Mouse (Mus musculus): ENCODE data around the gene Clint1.

Gene Clint1

DNA sequence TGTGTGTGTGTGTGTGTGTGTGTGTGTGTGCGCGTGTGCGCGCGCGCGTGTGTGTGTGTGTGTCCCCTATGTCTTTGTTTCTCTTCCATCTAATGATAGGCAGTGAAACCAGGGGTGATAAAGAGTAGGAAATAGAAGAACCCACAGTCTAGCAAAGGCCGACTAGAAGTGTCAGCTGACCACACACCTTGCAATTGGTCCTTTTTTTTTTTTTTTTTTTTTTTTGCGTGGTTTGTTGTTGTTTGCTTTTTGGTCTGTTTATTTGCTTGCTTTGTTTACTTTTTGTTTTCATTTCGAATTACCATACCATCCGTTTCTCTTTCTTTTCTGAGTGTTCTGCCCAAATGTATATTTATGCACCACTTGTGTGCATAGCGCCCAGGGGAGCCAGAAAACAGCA, 3.6 kb upstream of the Clint1 start:
- WGBS: 88% methylated on average over 12 of the region's 12 CpGs

DNA sequence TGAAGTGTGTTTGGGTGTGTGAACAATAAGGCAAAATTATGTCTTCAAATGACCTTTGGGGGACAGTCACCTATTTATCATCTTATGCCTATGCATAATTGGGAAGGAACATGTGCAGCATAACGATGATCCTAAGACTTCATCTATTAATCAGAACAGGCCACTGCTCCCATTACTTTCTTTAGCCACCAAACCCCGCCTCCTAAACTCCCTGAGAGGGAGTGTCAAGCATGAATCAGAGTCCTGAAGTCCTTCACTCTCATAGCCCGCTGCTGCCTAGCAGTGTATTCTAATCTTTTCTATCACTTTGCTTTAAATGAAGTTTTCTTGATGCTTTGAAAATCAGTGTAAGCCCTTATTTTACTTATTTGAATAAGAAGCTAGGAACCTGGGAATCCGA, 2.6 kb upstream of the Clint1 start:
- WGBS: 79% methylated on average over 4 of the region's 4 CpGs

DNA sequence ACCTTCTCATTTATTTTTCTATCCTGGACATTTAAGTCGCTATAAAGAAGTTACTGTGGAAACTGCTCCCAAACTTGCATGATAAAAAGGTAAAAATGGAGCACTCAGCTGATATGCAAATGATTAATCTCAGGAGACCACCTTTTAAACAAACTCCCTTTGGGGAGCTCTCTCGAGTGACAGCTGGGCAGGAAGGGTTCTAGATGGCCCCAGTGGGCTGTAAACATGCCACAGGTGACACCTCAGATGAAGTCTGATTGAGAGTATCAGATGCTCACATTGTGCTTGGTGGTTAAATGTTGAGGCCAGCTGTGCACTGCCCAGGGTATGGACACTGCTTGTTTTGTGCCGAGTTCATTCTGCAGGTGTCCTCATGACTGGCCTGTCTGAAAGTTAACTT, 2.0 kb upstream of the Clint1 start:
- WGBS: 80% methylated on average over 3 of the region's 3 CpGs

DNA sequence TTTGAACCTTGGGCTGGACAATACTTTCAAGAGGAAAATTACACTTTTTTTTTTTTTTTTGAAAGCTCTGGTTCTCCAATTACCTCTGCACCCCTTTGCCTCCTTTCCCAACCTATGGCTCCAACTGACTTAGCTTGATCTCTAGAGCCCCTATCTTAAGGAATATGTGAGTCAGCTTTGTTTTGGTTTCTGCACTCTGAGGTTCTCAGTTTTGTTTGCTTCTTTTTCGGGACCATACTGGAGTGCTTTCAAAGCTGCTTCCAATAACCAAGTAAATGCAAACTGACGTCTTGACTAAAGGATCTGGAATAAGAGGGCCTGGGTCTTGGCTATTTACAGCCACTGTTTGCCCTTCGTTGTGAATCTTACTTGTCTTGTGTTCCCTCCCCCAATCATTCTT, 1.5 kb upstream of the Clint1 start:
- 50% methylated on average over 3 of the region's 3 CpGs for WGBS

DNA sequence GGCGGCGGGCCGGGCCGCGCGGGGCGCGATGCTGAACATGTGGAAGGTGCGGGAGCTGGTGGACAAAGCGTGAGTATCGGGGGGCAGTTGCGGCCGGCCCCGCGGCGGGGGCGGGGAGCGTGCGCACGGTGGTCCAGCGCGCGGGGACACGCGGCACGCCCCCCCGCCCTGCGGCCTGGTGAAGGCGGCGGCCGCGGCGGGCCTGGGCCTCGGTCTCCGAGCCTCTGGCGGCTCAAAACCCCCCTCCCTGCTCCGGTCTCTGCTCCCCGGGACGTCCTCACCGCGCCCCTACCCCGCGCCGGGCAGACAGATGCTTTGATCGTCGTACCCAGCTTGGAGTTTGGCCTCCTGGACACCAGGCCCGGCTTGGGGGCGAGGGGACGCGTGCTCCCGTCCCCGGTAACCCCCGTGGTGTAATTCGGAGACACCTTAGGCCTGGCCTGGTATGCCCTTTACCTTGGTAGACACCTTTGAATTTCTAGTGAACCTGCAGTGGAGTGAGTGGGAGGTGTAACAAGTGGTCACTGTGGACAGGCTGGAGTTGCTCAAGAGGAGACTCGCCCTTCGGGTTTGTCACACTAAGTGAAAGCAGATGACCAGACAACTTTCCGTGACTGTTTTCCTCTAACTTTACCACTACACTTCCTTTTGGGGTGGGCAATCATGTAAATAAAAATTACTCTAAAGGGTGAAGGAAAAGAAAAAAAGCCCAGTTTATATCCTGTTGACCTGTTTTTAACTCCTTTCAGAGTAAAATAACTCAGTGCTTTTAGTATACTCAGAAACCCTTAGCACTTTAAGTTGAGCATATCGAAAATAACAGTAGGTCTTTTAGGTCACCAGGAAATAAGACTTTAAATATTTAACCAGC, 508 bp downstream of the Clint1 start:
- WGBS: 1% methylated on average over 56 of the region's 58 CpGs

DNA sequence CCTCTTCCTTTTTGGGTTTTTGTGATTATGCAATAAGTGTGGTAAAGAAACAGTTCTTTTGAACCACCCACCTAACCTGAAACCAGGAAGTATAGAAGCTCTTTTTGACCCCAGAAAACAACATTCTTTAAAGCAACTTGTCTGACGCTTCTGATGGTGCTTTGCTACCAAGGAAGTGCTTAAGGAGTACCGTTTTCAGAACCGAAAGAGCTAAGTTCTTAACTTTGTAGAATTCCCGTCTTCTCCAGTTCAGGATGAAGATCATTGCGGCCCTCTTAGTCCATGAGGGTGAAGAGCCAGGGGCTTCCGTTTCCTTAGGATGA, 1.1 kb downstream of the Clint1 start:
- 54% methylated on average over 6 of the region's 6 CpGs for WGBS

DNA sequence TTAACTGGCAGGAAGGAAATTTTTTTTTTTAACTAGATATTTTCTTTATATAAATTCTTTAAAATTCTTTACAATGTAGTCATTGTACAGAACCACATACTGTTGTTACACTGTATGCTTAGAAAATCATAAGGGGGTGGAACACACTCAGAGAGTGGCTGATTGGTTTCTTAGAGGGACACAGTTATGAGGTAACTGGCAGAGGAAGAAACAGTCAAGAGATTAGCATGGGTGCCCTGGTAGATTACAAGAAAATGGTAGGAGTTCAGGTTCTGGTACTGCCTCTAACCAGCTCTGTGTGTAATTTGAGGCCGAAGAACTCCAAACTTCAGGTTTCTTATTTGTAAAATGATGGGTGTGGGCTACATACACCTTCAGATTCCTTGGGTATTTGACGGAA, 2.1 kb downstream of the Clint1 start:
- WGBS: 91% methylated on average over 2 of the region's 2 CpGs

DNA sequence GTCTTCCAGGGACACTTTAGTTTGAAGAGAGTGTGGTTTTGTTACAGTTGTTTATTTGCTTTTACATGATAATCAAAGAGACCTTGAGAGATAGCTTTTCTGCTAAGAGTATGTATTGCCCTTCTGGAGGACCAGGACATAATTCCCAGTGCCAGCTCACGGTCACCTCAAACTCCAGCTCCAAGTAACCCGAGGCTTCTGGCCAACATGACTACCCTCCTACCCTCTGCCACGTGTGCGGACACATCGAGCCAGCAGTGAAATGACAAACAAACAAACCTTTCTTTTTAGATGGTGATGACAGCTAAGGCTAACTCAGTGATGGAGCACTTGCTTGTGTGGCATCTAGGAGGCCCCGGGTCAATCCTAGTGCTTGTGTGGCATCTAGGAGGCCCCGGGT, 2.5 kb downstream of the Clint1 start:
- WGBS: 71% methylated on average over 7 of the region's 7 CpGs

DNA sequence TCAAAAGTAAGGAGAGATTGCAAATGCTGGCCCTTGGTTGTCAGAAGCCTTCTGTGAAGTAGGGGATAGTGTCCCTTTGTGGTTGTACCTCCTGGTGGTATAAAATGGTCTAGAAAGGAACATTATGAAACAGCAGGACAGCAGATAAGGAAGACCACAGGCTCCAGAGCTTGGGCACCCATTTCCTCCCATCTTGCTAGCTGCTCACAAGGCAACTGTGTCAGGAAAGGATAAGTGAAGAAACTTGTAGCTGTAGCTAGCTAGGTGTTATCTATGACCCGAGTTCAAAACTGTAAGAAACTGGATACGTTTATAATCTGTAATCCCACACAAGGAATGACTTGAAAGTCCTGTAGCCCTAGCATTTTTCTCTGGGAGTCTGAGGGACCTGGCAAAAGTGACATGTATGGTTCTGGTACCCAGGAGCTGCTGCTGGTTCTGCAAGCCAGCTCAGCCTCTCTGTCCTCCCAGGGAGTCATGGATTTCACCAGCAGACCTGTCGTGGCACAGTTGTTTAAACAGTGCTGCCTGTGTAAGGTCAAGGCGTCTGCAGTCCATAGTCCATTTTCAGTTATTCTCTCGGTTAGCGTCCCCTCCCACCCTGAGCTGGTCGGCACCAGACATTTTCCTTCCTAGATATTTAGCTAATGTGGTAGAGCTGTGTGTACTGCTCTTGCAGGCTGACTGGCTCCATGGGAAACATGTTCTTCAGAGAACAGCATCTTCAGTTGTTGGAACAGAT, 3.7 kb downstream of the Clint1 start:
- WGBS: 71% methylated on average over 7 of the region's 7 CpGs

DNA sequence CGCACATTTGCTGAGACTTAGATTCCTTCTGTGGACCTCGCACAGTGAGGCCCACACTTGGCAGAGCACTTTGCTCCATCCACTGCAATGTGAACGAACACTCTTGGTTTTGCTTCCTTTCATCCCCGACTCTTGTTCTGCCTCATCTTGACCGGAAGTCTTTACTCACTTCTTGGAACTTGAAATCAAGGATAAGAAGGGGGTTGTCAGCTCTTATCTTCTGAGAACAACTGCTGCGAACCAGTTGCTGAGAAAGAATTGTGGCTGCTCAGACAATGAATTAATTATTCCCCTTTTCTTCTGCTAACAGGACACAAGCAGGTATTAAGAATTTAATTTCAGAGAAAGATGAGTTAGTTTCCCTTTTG, 4.3 kb downstream of the Clint1 start:
- WGBS: 61% methylated on average over 6 of the region's 6 CpGs

DNA sequence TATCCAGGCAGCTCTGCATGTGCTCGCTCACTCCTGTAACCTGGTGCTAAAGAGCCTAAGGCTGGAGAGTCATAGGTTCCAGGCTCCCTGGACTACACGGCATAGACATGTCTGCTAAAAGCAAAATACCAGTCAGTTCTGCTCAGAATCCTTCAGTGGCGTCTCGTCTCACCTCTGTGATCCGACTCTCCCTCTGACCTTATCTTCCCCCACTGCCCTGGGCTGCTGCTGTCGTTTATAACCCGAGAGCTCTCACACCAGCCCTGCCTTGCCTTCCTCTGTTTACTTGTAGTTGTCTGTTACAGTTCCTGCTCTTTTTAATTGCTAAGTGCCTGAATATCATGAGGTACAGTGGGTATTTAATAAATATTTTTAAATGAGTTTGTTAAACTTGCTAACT, 9.5 kb downstream of the Clint1 start:
- 81% methylated on average over 7 of the region's 7 CpGs for WGBS

DNA sequence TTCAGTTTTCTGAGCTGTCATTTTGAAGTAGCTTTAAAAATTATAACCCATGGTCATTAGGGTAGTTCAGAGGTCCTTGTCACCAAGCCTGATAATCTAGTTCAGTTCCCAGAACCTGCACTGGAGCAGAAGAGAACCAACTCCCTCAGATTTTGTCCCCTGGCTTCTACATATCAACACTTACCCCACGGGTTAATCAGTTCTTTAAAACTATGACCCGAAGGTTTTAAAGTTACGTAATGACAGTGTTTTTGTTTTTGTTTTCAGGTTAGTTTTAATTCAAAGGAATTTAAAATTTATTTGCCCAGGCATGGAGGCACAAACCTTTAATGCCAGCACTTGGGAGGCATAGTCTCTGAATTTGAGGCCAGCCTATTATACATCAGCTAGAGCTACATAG, 12.6 kb downstream of the Clint1 start:
- 89% methylated on average over 3 of the region's 3 CpGs for whole genome bisulfite sequencing

DNA sequence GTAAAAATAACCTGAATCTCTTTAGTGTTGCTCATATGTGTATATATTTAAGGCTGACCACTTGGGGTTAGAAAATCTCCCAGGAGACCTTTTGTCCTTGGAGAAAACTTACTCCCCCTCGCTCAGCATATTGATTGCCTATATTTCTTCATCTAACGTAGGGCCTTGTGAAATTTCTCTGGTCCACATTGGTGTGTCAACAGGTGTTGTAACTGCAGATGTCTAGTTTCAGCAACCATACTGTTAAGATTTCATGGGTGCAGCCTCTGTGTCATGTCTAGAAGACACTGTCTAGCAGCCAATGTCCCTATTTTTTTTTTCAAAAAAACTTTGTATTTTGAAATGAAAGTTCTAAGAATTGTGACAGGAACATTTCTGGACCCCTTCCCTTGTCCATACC, 14.0 kb downstream of the Clint1 start:
- 88% methylated on average over 2 of the region's 2 CpGs for WGBS

DNA sequence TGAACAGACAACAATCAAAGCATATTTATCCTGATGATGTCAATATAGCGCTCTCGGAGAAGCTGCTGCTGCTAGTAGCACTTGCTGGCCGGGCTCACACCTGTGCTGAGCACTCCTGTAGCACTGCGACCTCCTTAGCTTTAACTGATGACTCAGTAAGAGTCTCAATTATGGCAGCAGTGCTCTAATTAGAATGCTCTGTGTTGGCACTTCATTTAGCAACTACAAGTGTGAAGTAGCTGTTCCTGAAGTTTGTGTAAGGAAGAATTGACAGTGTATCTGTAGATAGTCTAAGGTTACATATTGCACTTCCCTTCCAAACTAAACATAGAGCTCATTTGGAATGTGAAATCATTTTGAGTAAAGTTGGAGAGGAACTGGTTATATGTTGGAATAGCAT, 14.7 kb downstream of the Clint1 start:
- 47% methylated on average over 4 of the region's 4 CpGs for WGBS

DNA sequence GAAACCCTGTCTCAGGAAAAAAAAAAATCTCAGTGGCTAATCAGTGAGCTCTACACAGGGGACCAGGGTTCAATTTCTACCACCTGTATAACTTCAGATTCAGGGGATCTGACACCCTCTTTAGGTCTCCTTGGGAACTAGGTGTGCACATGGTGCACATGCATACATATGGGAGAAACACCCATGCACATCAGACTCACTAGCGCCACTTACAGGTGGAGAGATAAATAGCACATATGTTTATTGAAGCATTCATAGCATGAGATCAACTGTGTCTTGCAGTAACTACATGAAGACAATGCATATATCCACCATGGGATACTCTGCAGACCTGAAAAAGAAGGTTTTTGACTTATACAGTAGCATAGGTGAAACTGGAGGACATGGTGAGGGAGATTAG, 21.8 kb downstream of the Clint1 start:
- WGBS: 82% methylated on average over 1 of the region's 1 CpGs

DNA sequence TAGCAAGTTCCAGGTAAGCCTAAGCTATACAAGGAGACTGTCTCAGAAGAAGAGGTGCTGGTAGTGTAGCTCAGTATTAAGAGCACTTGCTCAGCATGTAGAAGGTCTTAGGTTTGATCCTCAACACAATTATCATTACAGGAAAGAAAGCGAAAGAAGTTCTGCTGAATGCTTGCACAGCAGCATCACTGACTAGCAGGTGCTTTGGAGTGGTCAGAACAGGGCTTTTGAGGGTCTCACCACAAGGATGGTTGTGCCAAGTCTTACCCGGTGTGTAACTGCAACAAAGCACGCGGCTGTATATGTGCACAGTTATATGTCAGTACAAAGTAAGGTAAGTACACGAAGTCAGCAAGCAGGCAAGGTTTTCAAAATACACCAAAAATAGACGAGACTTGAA, 22.4 kb downstream of the Clint1 start:
- WGBS: 90% methylated on average over 6 of the region's 6 CpGs

DNA sequence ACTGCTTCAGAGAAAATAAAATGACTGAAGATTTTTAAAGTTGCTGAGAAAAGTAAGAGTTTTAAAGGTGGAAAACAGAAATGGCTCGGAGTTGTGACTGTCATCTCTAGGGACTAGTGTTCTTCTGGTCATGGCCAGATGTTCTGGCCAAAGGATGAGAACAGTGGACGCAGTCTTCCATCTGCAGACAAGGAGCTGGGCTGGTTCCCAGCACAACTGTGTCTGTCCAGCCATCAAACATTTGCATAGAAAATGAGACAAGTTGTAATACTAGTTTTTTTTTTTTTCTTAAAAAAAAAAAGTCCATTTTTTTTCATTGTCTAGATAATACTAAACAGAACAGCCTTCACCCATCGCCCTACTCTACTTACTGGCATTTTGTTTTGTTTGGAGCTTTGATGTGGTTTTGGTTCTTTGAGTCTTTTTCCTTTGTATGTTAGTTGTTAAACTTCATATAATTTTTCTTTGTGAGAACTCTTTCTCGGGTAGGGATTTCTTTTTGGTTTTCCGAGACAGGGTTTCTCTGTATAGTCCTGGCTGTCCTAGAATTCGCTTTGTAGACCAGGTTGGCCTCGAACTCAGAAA, 23.6 kb downstream of the Clint1 start:
- WGBS: 85% methylated on average over 7 of the region's 7 CpGs

DNA sequence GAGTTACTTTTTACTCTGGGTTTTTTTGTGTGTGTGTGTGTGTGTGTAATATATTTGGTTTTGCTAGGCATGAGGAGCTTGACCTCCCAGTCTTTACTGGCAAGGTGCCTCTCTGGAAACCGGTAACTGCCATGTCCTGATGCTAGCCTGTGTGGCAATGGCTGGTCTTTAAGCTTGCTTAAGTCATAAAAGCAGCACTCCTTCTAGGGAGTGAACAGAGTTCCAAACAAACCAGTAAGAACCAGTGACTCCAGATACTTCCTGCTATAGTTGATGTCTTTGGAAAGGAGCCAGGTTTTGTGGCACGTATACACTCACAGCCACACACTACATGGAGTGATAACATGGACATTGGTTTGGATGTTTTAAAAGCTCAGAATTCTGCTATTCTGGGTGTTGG, 24.2 kb downstream of the Clint1 start:
- 84% methylated on average over 2 of the region's 2 CpGs for WGBS

DNA sequence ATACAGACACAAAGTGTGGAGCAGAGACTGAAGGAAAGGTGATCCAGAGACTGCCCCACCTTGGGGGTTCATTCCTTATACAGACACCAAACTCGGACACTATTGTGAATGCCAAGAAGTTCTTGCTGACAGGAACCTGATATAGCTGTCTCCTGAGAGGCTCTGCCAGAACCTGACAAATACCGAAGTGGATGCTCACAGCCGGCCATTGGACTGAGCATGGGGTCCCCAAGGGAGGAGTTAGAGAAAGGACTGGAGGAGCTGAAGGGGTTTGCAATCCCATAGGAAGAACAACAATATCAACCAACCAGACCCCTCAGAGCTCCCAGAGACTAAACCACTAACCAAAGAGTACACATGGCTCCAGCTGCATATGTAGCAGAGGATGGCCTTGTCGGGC, 27.5 kb downstream of the Clint1 start:
- 82% methylated on average over 4 of the region's 4 CpGs for WGBS

DNA sequence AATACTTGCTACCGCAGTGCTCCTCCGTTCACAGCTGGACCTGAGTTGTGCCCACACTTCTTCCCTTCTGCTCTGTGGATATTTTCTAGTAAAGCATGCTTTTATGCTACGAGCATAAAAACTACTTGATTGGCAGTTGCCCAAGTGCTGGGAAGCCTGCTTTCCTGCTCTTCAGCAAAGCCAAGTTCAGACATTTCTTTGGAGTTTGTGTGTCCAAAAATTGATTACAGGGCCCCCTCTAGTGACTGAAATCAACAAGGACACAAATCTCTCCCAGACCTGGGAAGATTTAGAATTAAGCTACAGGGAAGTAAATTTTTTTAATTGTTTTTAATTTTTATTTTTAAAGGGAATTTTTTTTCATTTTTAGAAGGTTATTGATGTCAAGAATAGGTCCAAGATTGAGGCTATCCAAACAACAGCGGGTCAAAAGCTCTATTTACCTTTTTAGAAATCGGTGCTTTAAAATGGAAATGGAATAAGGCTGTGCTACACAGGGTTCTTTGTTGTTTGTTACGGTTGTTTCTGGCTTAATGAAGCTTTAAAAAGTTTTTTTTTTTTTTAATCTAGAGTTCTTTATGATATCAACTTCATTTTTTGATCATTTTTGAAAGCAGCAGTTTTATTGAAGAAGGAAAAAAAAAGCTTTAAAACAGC, 29.3 kb downstream of the Clint1 start:
- WGBS: 29% methylated on average over 6 of the region's 6 CpGs

DNA sequence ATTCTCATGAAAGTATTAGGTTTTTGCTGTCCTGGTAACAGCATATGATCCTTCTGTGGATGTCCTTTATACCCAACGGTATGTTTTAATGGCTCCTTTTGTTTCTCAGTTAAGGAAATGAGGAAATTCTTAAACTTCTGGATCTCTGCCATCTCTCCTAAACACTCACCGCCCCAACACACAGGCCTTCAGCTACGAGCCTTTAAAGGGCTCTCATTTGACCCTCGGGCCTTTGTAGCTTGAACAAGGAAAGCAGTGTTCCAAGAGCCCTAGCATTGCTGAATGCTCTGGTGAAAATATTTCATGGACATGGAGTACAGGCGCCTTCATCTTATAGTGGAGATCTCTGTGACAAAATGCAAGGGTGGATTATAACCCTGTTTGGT, 29.8 kb downstream of the Clint1 start:
- WGBS: 31% methylated on average over 5 of the region's 5 CpGs

DNA sequence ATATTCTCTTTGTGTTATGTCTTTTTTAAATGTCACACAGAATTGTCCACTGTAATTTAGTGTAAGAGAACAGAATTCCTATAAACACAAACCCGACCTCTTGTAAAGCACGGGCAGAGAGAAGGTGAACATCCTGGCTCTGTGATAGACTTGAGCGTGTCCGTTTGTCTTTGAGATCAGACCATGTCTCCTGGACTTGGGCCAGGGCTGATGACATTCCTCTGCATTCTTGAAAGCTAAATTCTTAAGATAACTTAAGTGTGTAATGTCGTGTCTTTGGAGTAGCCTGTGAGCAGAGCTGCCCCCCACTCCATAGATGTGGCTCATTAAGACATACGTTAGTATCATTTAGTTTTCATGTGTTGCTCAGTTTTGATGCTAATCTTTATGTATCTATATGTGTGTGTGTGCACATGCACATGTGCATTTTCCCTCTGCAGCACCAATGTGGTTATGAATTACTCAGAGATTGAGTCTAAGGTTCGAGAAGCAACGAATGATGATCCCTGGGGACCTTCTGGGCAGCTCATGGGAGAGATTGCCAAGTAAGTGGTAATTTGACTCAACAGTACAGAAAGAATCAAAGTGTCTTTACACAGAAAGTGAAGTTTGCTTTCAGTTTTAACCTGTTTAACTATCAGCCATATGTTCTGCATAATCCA, 31.6 kb downstream of the Clint1 start:
- 67% methylated on average over 8 of the region's 8 CpGs for WGBS

Measured in cerebral cortex, adult 2 months (tissue).